Mouse (Mus musculus) embryonic fibroblast, embryonic 13.5 days (primary cell): ENCODE results near the gene Gm28047.

Experiments
- CTCF ChIP-seq: IDR thresholded peaks from 2 replicates; pipeline ENCODE4 v1.5.1; 2011; ENCODE audit warnings: mild to moderate bottlenecking, control low read depth, low read length, moderate library complexity, borderline replicate concordance; ENCODE audit not compliant: insufficient read depth
- POLR2A ChIP-seq: IDR thresholded peaks from 2 replicates; pipeline ENCODE4 v1.6.1; 2011; ENCODE audit warnings: low read depth, mild to moderate bottlenecking, control low read depth, low read length, moderate library complexity

DNA sequence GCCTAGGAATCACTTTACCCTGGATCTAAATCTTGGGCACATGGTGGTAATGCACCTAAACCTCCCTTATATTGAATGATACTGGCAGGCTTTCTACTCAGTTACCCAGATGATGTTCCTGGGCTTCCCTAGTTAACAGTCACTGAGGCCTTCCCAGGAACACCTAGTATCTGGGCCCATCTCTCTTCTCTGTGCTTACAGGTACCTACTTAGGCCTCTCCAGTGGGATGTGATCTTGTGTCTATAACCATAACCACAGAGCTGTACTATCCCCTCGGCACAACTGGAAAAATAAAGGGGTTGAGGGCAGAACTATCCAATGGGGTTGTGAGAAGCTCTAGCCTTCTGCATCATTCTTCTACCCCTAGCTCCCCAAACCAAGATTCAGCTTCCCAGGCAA is 118.0 kb downstream of the Gm28047 start:
- TF ChIP-seq POLR2A (no peak), CTCF (no peak)
